In the genomic region with DNA sequence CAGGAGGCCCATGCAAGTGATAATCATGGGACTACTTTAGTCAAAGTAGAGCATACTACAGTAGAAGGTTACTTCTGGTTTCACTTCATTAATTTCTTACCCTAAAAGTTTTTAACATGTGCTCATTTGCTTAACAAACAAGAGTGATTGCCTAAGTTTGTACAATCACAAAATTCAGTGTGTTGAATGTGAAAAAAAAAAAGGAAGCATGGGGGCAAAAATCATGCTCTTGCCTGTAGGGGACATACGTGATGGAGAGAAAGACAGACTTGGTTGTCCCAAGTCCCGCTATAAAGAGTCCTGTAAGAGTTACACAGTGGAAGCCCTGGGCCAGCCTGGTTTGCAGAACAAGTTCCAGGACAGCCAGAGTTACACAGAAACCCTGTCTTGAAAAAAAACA, we compare ENCODE assay signal across 21 mouse cellular contexts. TPM values are rescaled to one million over a fixed set of nuclear protein-coding genes. Genes with fewer than 3 reads are reported as not detected.
A peak's percentile ranks its signal among the peaks of the same experiment; 100 is the strongest.
DNase-seq lines count a peak whose midpoint lies in the region; ATAC-seq lines count a peak whose summit lies in the region.
"Had no signal": no experiment of that assay in that cellular context is flagged by ENCODE, and none has a peak within 500 bp of the region (broad histone marks: within the 10 kb centered on the region; RNA-seq: fewer than 3 reads in every experiment).

No protein-coding gene starts in this region.

- DNase-seq in midbrain, embryonic 11.5 days (ENCODE audit: low spot score, missing footprints), result peak; percentile 71
- DNase-seq in midbrain, embryonic 14.5 days, result no peak
- no peak for DNase-seq in gastrocnemius, postnatal 4 days (ENCODE audit: low spot score in 2 of 2)
- DNase-seq in urinary bladder, postnatal 25 days (ENCODE audit: low spot score), result no peak
- DNase-seq: adrenal gland, postnatal 36 days; cerebellum, adult 11 months; cerebellum, adult 8-10 months; cerebellum, postnatal 36 days; forebrain, postnatal 0 days; gastrocnemius, postnatal 14 days; heart, adult 11 months; heart, postnatal 10 days; heart, postnatal 4 days had no signal

- H3K4me1 ChIP-seq in midbrain, embryonic 11.5 days (ENCODE audit: control insufficient read depth, insufficient read depth, low read length), result no peaks in the 10 kb centered on the region
- peaks cover 4% of the 10 kb centered on the region; the same call in 1 of the 2 replicates for H3K4me1 ChIP-seq in midbrain, embryonic 14.5 days (ENCODE audit: control insufficient read depth, insufficient read depth, low read length)
- H3K4me1 ChIP-seq: embryonic facial prominence, embryonic 10.5 days; forebrain, embryonic 13.5 days; heart, embryonic 10.5 days; intestine, embryonic 15.5 days had no signal

- no peak overlapping the region for H3K27ac ChIP-seq in midbrain, embryonic 11.5 days (ENCODE audit: low read depth, low read length)
- H3K27ac ChIP-seq in midbrain, embryonic 14.5 days (replicated peaks; ENCODE audit: low read depth, low read length), result no peak overlapping the region
- H3K27ac ChIP-seq: embryonic facial prominence, embryonic 10.5 days; forebrain, embryonic 13.5 days; heart, embryonic 10.5 days; hindbrain, embryonic 13.5 days; intestine, embryonic 15.5 days had no signal

- H3K9me3 ChIP-seq in midbrain, embryonic 11.5 days (ENCODE audit: control insufficient read depth, low read length), result no peaks in the 10 kb centered on the region
- H3K9me3 ChIP-seq in midbrain, embryonic 14.5 days (ENCODE audit: control insufficient read depth, low read length), result no peaks in the 10 kb centered on the region
- H3K9me3 ChIP-seq: embryonic facial prominence, embryonic 10.5 days; forebrain, embryonic 13.5 days; heart, embryonic 10.5 days; hindbrain, embryonic 13.5 days; intestine, embryonic 15.5 days had no signal

- H3K27me3 ChIP-seq in midbrain, embryonic 11.5 days (ENCODE audit: control insufficient read depth, insufficient read depth, low read length), result no peaks in the 10 kb centered on the region
- H3K27me3 ChIP-seq in midbrain, embryonic 14.5 days (ENCODE audit: control insufficient read depth, insufficient read depth, low read length), result no peaks in the 10 kb centered on the region
- H3K27me3 ChIP-seq: forebrain, embryonic 13.5 days; hindbrain, embryonic 13.5 days; intestine, embryonic 15.5 days had no signal

- WGBS in midbrain, embryonic 11.5 days, result 86% methylated on average over 2 of the region's 2 CpGs
- WGBS in midbrain, embryonic 14.5 days, result 91% methylated on average over 2 of the region's 2 CpGs

- ATAC-seq in midbrain, embryonic 11.5 days (ENCODE audit: low FRiP score), result no peak
- ATAC-seq in midbrain, embryonic 14.5 days (ENCODE audit: low FRiP score, low TSS enrichment), result no peak
- peak; percentile 61 for ATAC-seq in granulocyte monocyte progenitor cell, adult 5-6 weeks (replicated peaks; ENCODE audit: poor library complexity, severe bottlenecking)
- 0 out of 2 replicates have a peak, but pooled peaks have one; percentile 27 for ATAC-seq in monocyte, adult 5-6 weeks (replicated peaks; ENCODE audit: insufficient number of reproducible peaks, low FRiP score, low TSS enrichment, poor library complexity, severe bottlenecking)

- no peak overlapping the region for H3K4me3 ChIP-seq in midbrain, embryonic 11.5 days (ENCODE audit: low read depth, low read length)
- H3K4me3 ChIP-seq in midbrain, embryonic 14.5 days (replicated peaks; ENCODE audit: low read depth, low read length), result no peak overlapping the region
- H3K4me3 ChIP-seq: embryonic facial prominence, embryonic 10.5 days; forebrain, embryonic 13.5 days; heart, embryonic 10.5 days; hindbrain, embryonic 13.5 days; intestine, embryonic 15.5 days had no signal

- H3K9ac ChIP-seq in midbrain, embryonic 11.5 days (ENCODE audit: low read length), result no peak overlapping the region
- H3K9ac ChIP-seq in midbrain, embryonic 14.5 days (replicated peaks; ENCODE audit: low read length), result no peak overlapping the region
- H3K9ac ChIP-seq: forebrain, embryonic 13.5 days; forebrain, postnatal 0 days; hindbrain, embryonic 13.5 days; intestine, embryonic 15.5 days had no signal

- no peaks in the 10 kb centered on the region for H3K36me3 ChIP-seq in midbrain, embryonic 11.5 days (ENCODE audit: control insufficient read depth, insufficient read depth, low read length)
- H3K36me3 ChIP-seq in midbrain, embryonic 14.5 days (ENCODE audit: control insufficient read depth, insufficient read depth, low read length), result no peaks in the 10 kb centered on the region
- H3K36me3 ChIP-seq: embryonic facial prominence, embryonic 10.5 days; G1E; heart, embryonic 10.5 days; hindbrain, embryonic 13.5 days; intestine, embryonic 15.5 days had no signal

- H3K4me2 ChIP-seq in midbrain, embryonic 11.5 days, result no peak overlapping the region
- H3K4me2 ChIP-seq in midbrain, embryonic 14.5 days (ENCODE audit: low read length), result no peak overlapping the region
- H3K4me2 ChIP-seq: forebrain, embryonic 13.5 days; hindbrain, embryonic 13.5 days had no signal

RNA-seq across cellular contexts. Expression of a gene that starts 4.9 kb away (rescaled TPM):
- polyA plus RNA-seq in midbrain, embryonic 11.5 days (2014; fragmentation: Nextera tagmentation; extraction: Ambion mirVana), result 24.0 and 25.7 TPM in 2 replicates
- 72.0 and 78.2 TPM in 2 replicates for polyA plus RNA-seq in midbrain, embryonic 14.5 days (2014; fragmentation: Nextera tagmentation; extraction: Ambion mirVana)
- total RNA-seq in granulocyte monocyte progenitor cell, adult 5-6 weeks (2014; fragmentation: Nextera tagmentation), result 2.7 and 7.8 TPM in 2 replicates
- total RNA-seq in granulocyte monocyte progenitor cell, adult 5-6 weeks (2017), result 3.3 and 4.4 TPM in 2 replicates
- 2.4 to 7.8 TPM (median 4.4 TPM) in 3 replicates for total RNA-seq in monocyte, adult 5-6 weeks (2017)
- total RNA-seq in gastrocnemius, postnatal 4 days (2021), result 10 to 100 TPM; 12.7 to 12.8 TPM

RNA-seq across cellular contexts. Expression of a gene that starts 50.3 kb away (rescaled TPM):
- polyA plus RNA-seq in midbrain, embryonic 11.5 days (2014; fragmentation: Nextera tagmentation; extraction: Ambion mirVana), result 118 and 124 TPM in 2 replicates
- polyA plus RNA-seq in midbrain, embryonic 14.5 days (2014; fragmentation: Nextera tagmentation; extraction: Ambion mirVana), result 145 and 176 TPM in 2 replicates
- total RNA-seq in granulocyte monocyte progenitor cell, adult 5-6 weeks (2014; fragmentation: Nextera tagmentation), result 57.5 and 59.4 TPM in 2 replicates
- 88.2 and 111 TPM in 2 replicates for total RNA-seq in granulocyte monocyte progenitor cell, adult 5-6 weeks (2017)
- total RNA-seq in monocyte, adult 5-6 weeks (2017), result 146 to 170 TPM (median 169 TPM) in 3 replicates
- 100 to 1,000 TPM; 196 to 210 TPM for total RNA-seq in gastrocnemius, postnatal 4 days (2021)

Comparison
In these comparisons a context has a peak if more than half of its experiments do, and no peak if none do; other contexts are left out.
1. ATAC-seq: peak in granulocyte monocyte progenitor cell, adult 5-6 weeks (single experiment) and monocyte, adult 5-6 weeks (single experiment); none in midbrain, embryonic 11.5 days (single experiment) and midbrain, embryonic 14.5 days (single experiment).